Mouse (Mus musculus) testis, adult 2 months (tissue): ENCODE results near the gene Anapc15. TPM values are rescaled to one million over a fixed set of nuclear protein-coding genes. Genes with fewer than 3 reads are reported as not detected.
"Not testable (repeated sequence)": the region's sequence is repeated elsewhere in the genome, so short reads cannot be mapped to it uniquely, and the experiment has no call there.

Experiments used
- H3K27ac ChIP-seq: fragments of 200-500 bp; 2 replicates; pipeline ENCODE4 v1.5.1; 2012; ENCODE audit warnings: low read depth, low read length; ENCODE audit not compliant: control insufficient read depth, insufficient read depth
- H3K27me3 ChIP-seq: fragments of 200-500 bp; 2 replicates; pipeline ENCODE4 v1.6.1; 2012; ENCODE audit warnings: mild to moderate bottlenecking, low read length, moderate library complexity; ENCODE audit not compliant: control insufficient read depth, insufficient read depth
- H3K36me3 ChIP-seq: fragments of 200-500 bp; 2 replicates; pipeline ENCODE4 v1.6.1; 2012; ENCODE audit warnings: mild to moderate bottlenecking, low read length; ENCODE audit not compliant: control insufficient read depth, insufficient read depth
- H3K4me1 ChIP-seq: fragments of 200-500 bp; 2 replicates; pipeline ENCODE4 v1.6.1; 2012; ENCODE audit warnings: low read length; ENCODE audit not compliant: control insufficient read depth, insufficient read depth
- H3K4me3 ChIP-seq: fragments of 200-500 bp; 2 replicates; pipeline ENCODE4 v1.5.1; 2012; ENCODE audit warnings: low read depth, mild to moderate bottlenecking, low read length, moderate library complexity, mixed read lengths; ENCODE audit not compliant: control insufficient read depth
- CTCF ChIP-seq: fragments of 200-500 bp; IDR thresholded peaks from 2 replicates; pipeline ENCODE4 v1.5.1; 2012; ENCODE audit warnings: low read depth, mild to moderate bottlenecking, inconsistent platforms, low read length, moderate library complexity; ENCODE audit not compliant: control insufficient read depth, insufficient read depth, insufficient replicate concordance
- POLR2A ChIP-seq: fragments of 200-500 bp; IDR thresholded peaks from 2 replicates; pipeline ENCODE4 v1.6.1; 2012; ENCODE audit warnings: low read depth, mild to moderate bottlenecking, inconsistent platforms, low read length, moderate library complexity; ENCODE audit not compliant: control insufficient read depth
- polyA plus RNA-seq: library from polyadenylated mRNA; depleted of rRNA; stranded (reverse); fragments of >200 nt; gene quantifications from 2 replicates; pipeline ENCODE4 v1.2.3, GENCODE M21; 2012; rRNA removed

Anapc15 gene
- polyA plus RNA-seq, 1 experiment: 83.4 TPM

- Histone ChIP-seq H3K27me3 (no peaks in the 10 kb centered on the region), H3K27ac (no peak overlapping the region), H3K4me3 (no peak overlapping the region), H3K36me3 (no peaks in the 10 kb centered on the region; the same call in 1 of the 2 replicates), H3K4me1 (no peaks in the 10 kb centered on the region)
- TF ChIP-seq CTCF: no peak
- TF ChIP-seq POLR2A: no peak
Measured at GRCm38 (mm10) chr7:101935957-101936356, 72.4 kb downstream of the Anapc15 start.

- Histone ChIP-seq H3K27me3 (no peaks in the 10 kb centered on the region), H3K36me3 (no peaks in the 10 kb centered on the region)
- TF ChIP-seq CTCF (no peak), POLR2A (no peak)
Measured at GRCm38 (mm10) chr7:101936996-101937395, 73.5 kb downstream of the Anapc15 start.

GRCm38 (mm10) chr7:101937569-101937968 is 74.1 kb downstream of the Anapc15 start:
- Histone ChIP-seq H3K27ac (no peak overlapping the region), H3K36me3 (no peaks in the 10 kb centered on the region), H3K27me3 (no peaks in the 10 kb centered on the region), H3K4me1 (no peaks in the 10 kb centered on the region), H3K4me3 (no peak overlapping the region)
- no peak for TF ChIP-seq CTCF
- TF ChIP-seq POLR2A: no peak

More at GRCm38 (mm10) chr7:101936996-101937395, 73.5 kb downstream of the Anapc15 start:
- Histone ChIP-seq H3K27ac (no peak overlapping the region), H3K4me1 (no peaks in the 10 kb centered on the region), H3K4me3 (no peak overlapping the region)

GRCm38 (mm10) chr7:101938348-101938747 is 74.8 kb downstream of the Anapc15 start:
- H3K27ac ChIP-seq: no peak overlapping the region
- H3K4me3 ChIP-seq: no peak overlapping the region

GRCm38 (mm10) chr7:101939758-101940157 is 76.2 kb downstream of the Anapc15 start:
- Histone ChIP-seq H3K36me3 (no peaks in the 10 kb centered on the region), H3K4me3 (no peak overlapping the region), H3K27ac (no peak overlapping the region), H3K4me1 (no peaks in the 10 kb centered on the region), H3K27me3 (no peaks in the 10 kb centered on the region)
- TF ChIP-seq POLR2A: no peak

More at GRCm38 (mm10) chr7:101938348-101938747, 74.8 kb downstream of the Anapc15 start:
- TF ChIP-seq CTCF (no peak), POLR2A (no peak)
- Histone ChIP-seq H3K27me3 (no peaks in the 10 kb centered on the region), H3K4me1 (no peaks in the 10 kb centered on the region), H3K36me3 (no peaks in the 10 kb centered on the region)

GRCm38 (mm10) chr7:101949008-101949407 is 85.5 kb downstream of the Anapc15 start:
- H3K27ac ChIP-seq: not testable (repeated sequence)

More at GRCm38 (mm10) chr7:101949008-101949407, 85.5 kb downstream of the Anapc15 start:
- H3K27me3 ChIP-seq, H3K36me3 ChIP-seq, H3K4me1 ChIP-seq, H3K4me3 ChIP-seq: not testable (repeated sequence)

Other genes with a start within 250 kb of the Anapc15 start
- 866 and 869 TPM in 2 replicates for gene Clpb, start 200.1 kb upstream of the Anapc15 start, polyA plus RNA-seq
- 0.14 and 0.16 TPM in 2 replicates for gene Phox2a, start 45.4 kb upstream of the Anapc15 start, polyA plus RNA-seq
- 27.7 and 37.2 TPM in 2 replicates for gene Inppl1, start 25.5 kb upstream of the Anapc15 start, polyA plus RNA-seq
- 2.7 and 3.7 TPM in 2 replicates for gene Folr2, start 6.5 kb upstream of the Anapc15 start, polyA plus RNA-seq
- gene Folr1, start 7.1 kb downstream of the Anapc15 start, polyA plus RNA-seq: 25.5 and 28.5 TPM in 2 replicates
- 52.2 and 53.8 TPM in 2 replicates for gene Lamtor1, start 42.2 kb downstream of the Anapc15 start, polyA plus RNA-seq
- 1.4 and 2.0 TPM in 2 replicates for gene Tomt, start 42.6 kb downstream of the Anapc15 start, polyA plus RNA-seq
- 1,236 and 1,353 TPM in 2 replicates for gene Lrrc51, start 70.2 kb downstream of the Anapc15 start, polyA plus RNA-seq
- gene Numa1, start 70.4 kb downstream of the Anapc15 start, polyA plus RNA-seq: 20.8 and 21.9 TPM in 2 replicates
- gene Il18bp, start 155.0 kb downstream of the Anapc15 start, polyA plus RNA-seq: 3.3 and 4.2 TPM in 2 replicates
- gene Rnf121, start 201.8 kb downstream of the Anapc15 start, polyA plus RNA-seq: 34.9 and 38.0 TPM in 2 replicates
- 47.9 and 54.6 TPM in 2 replicates for gene Xndc1, start 201.8 kb downstream of the Anapc15 start, polyA plus RNA-seq
- 5.5 and 7.4 TPM in 2 replicates for gene Xntrpc, start 202.0 kb downstream of the Anapc15 start, polyA plus RNA-seq
- gene Trpc2, start 219.4 kb downstream of the Anapc15 start, polyA plus RNA-seq: not detected in 2 replicates
- gene Art1, start 238.0 kb downstream of the Anapc15 start, polyA plus RNA-seq: 6.7 and 9.4 TPM in 2 replicates
- 65.1 and 76.0 TPM in 2 replicates for gene Art5, start 245.8 kb downstream of the Anapc15 start, polyA plus RNA-seq